Mouse (Mus musculus): ENCODE results near the gene Nle1.

DNA sequence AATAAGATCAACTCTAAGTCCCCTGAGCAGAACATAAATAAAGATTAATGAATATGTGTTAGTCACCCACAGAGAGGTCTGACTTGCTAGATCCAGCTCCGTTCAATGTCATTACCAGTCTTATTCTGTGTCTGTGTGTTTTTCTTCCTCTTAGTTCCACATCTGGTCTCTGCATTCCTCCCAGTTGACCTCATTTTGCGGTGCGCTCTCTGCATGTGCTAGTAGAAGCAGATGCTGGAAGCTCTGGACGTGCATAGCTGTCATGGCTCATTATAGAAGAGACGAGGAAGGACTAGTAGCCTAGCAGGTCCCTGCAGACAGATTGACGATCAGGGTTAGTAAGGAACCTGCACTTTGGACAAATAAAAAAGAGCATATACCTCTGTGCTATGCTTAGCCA, 35.1 kb upstream of the Nle1 start:
- TF ChIP-seq CTCF (IDR thresholded peaks at IDR 0.05; ENCODE audit: low read depth) (no peak), EP300 (IDR thresholded peaks at IDR 0.05; ENCODE audit: low read depth) (no peak)
